Mouse (Mus musculus): Measurements from ENCODE around the gene Olfr1062. TPM values are rescaled to one million over a fixed set of nuclear protein-coding genes. Genes with fewer than 3 reads are reported as not detected.

Olfr1062 gene
- not detected in 4 replicates for total RNA-seq (2023; ENCODE audit: inconsistent age)

DNA sequence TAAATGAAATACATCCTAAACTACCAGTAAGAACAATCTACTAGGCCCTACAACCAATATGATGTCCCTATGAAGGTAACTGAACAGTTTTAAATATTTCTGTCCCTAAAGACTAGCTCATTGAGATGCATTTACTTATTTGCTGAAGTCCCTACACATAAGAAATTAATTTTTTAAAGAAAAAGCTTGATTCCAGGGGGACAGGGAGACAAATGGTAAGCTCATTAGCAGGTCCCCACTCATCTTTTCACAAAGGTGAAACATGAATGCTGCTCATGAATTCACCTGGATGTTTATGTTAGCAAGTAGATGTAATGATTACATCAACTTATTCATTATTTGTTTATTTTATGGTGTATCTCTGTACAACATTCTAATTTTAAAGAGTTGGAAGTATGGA, at the start of gene Olfr1062:
Olfr1062 (minus strand) TSS at position 101 of the 400 bp plus-strand sequence.

DNA sequence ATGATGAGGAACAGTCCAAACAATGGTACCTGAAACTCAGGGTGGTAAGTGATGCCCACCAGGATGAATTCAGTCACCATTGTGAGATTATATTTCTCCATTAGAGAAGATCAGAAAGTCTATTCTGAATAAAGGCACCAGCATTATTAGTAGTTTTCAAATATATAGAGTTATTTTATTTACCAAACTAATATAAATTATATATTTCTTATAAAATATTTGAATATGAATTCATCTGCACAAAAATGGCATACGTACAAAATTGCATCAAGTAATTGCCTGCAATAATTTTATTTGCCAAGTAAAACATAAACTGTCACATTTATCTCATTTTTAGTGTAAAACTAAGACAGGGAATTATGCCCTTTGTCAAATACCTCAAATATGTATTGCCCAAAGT, 29.6 kb upstream of the Olfr1062 start, which contains the start of gene Olfr1066:
Olfr1066 (minus strand) TSS at position 101 of the 400 bp plus-strand sequence.

DNA sequence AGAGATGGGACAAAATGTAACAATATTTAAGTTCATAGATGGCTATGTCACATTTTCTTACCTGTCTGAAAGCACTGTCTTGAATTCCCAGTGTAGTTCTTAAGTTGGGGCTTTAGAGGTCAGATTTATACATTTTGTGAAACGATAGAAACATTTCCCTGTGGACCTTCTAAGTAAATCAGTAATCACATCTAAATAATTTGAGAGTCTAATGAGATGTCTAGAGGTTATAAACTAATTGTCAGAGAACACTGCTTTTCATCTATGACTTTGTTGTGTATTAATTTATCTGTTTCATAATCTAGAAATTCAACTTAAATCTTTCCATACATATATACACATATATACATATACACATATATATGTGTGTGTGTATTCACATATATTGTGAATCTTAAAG, 23.9 kb upstream of the Olfr1062 start, which contains the start of gene Olfr1065:
Olfr1065 (minus strand) TSS at position 101 of the 400 bp plus-strand sequence.

DNA sequence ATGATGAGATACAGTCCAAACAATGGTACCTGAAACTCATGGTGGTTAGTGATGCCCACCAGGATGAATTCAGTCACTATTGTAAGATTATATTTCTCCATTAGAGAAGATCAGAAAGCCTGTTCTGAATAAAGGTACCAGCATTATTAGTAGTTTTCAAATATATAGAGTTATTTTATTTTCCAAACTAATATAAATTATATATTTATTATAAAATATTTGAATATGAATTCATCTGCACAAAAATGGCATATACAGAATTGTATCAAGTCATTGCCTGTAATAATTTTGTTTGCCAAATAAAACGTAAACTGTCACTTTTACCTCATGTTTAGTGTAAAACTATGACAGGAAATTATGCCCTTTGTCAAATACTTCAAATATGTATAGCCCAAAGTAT, 12.6 kb downstream of the Olfr1062 start, which contains the start of gene Olfr1061:
Olfr1061 (minus strand) TSS at position 101 of the 400 bp plus-strand sequence.

DNA sequence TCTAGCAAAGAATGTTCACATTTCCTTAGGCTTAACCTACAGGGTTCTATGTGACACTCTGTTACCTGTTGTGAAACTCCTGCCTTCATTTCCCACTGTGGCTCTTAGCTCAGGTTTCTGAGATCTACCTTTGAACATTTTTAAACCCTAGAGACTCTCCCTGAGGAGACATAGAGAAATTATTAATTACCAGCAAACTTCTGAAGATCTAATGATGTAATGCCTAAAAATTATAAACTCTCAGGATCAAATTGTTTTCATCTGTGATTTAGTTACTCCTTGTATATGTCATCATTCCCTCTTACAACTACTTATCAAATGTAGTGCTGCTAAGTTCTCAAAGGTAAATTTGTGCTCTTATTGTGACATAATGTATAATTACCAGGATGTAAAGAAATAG, 38.1 kb downstream of the Olfr1062 start, which contains the start of gene Olfr1058:
Olfr1058 (minus strand) TSS at position 101 of the 400 bp plus-strand sequence.

DNA sequence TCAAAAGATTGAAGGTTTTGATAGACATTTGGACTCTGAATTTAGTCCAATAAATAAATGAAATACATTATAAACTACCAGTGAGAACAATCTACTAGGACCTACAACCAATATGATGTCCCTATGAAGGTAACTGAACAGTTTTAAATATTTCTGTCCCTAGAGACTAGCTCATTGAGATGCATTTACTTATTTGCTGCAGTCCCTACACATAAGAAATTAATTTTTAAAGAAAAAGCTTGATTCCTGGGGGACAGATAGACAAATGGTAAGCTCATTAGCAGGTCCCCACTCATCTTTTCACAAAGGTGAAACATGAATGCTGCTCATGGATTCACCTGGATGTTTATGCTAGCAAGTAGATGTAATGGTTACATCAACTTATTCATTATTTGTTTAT, 48.3 kb downstream of the Olfr1062 start, which contains the start of gene Olfr1057:
Olfr1057 (minus strand) TSS at position 101 of the 400 bp plus-strand sequence.

Other genes with a start within 250 kb of the Olfr1062 start
- gene Olfr1044, start 248.9 kb downstream of the Olfr1062 start, total RNA-seq (2023; ENCODE audit: inconsistent age): not detected in 4 replicates
- not detected in 4 replicates for gene Olfr52, start 241.1 kb downstream of the Olfr1062 start, total RNA-seq (2023; ENCODE audit: inconsistent age)
- gene Olfr1045, start 223.7 kb downstream of the Olfr1062 start, total RNA-seq (2023; ENCODE audit: inconsistent age): not detected in 4 replicates
- gene Olfr1046, start 207.4 kb downstream of the Olfr1062 start, total RNA-seq (2023; ENCODE audit: inconsistent age): not detected in 4 replicates
- not detected in 4 replicates for gene Olfr1047, start 195.3 kb downstream of the Olfr1062 start, total RNA-seq (2023; ENCODE audit: inconsistent age)
- not detected in 4 replicates for gene Olfr1048, start 186.5 kb downstream of the Olfr1062 start, total RNA-seq (2023; ENCODE audit: inconsistent age)
- gene Olfr1049, start 168.4 kb downstream of the Olfr1062 start, total RNA-seq (2023; ENCODE audit: inconsistent age): not detected in 4 replicates
- gene Olfr1051, start 147.7 kb downstream of the Olfr1062 start, total RNA-seq (2023; ENCODE audit: inconsistent age): not detected in 4 replicates
- gene Olfr1052, start 134.3 kb downstream of the Olfr1062 start, total RNA-seq (2023; ENCODE audit: inconsistent age): not detected in 4 replicates
- not detected in 4 replicates for gene Olfr1053, start 111.5 kb downstream of the Olfr1062 start, total RNA-seq (2023; ENCODE audit: inconsistent age)
- gene Olfr1054, start 91.3 kb downstream of the Olfr1062 start, total RNA-seq (2023; ENCODE audit: inconsistent age): not detected in 4 replicates
- gene Olfr1055, start 76.5 kb downstream of the Olfr1062 start, total RNA-seq (2023; ENCODE audit: inconsistent age): not detected in 4 replicates
- gene Olfr1056, start 64.3 kb downstream of the Olfr1062 start, total RNA-seq (2023; ENCODE audit: inconsistent age): not detected in 4 replicates
- not detected in 4 replicates for gene Olfr1057, start 48.4 kb downstream of the Olfr1062 start, total RNA-seq (2023; ENCODE audit: inconsistent age)
- gene Olfr1058, start 38.2 kb downstream of the Olfr1062 start, total RNA-seq (2023; ENCODE audit: inconsistent age): not detected in 4 replicates
- gene Olfr1061, start 12.7 kb downstream of the Olfr1062 start, total RNA-seq (2023; ENCODE audit: inconsistent age): not detected in 4 replicates
- not detected in 4 replicates for gene Olfr1065, start 23.8 kb upstream of the Olfr1062 start, total RNA-seq (2023; ENCODE audit: inconsistent age)
- not detected in 4 replicates for gene Olfr1066, start 29.5 kb upstream of the Olfr1062 start, total RNA-seq (2023; ENCODE audit: inconsistent age)
- gene Olfr228, start 60.6 kb upstream of the Olfr1062 start, total RNA-seq (2023; ENCODE audit: inconsistent age): not detected in 4 replicates
- gene Olfr1076, start 81.7 kb upstream of the Olfr1062 start, total RNA-seq (2023; ENCODE audit: inconsistent age): not detected in 4 replicates
- gene Olfr1079, start 115.7 kb upstream of the Olfr1062 start, total RNA-seq (2023; ENCODE audit: inconsistent age): not detected in 4 replicates
- not detected in 4 replicates for gene Olfr1080, start 131.5 kb upstream of the Olfr1062 start, total RNA-seq (2023; ENCODE audit: inconsistent age)
- not detected in 4 replicates for gene Olfr1082, start 172.2 kb upstream of the Olfr1062 start, total RNA-seq (2023; ENCODE audit: inconsistent age)
- gene Olfr1084, start 213.0 kb upstream of the Olfr1062 start, total RNA-seq (2023; ENCODE audit: inconsistent age): not detected in 4 replicates
- gene Olfr1085, start 235.3 kb upstream of the Olfr1062 start, total RNA-seq (2023; ENCODE audit: inconsistent age): not detected in 4 replicates

Measured in B cell, adult (primary cell).